Comparison of ENCODE assay signal across 21 mouse cellular contexts in genomic region chr17:5269302-5269701, GRCm38 (mm10).
DNase-seq lines count a peak whose midpoint lies in the region; ATAC-seq and TF ChIP-seq lines count a peak whose summit lies in the region.
"Had no signal": no experiment of that assay in that cellular context is flagged by ENCODE, and none has a peak within 500 bp of the region (broad histone marks: within the 10 kb centered on the region; RNA-seq: fewer than 3 reads in every experiment).

No protein-coding gene starts in this region.

- no peak overlapping the region for H3K27ac ChIP-seq in hindbrain, embryonic 11.5 days (ENCODE audit: low read depth, low read length)
- H3K27ac ChIP-seq in hindbrain, embryonic 10.5 days, result no peak overlapping the region
- H3K27ac ChIP-seq in lung, embryonic 14.5 days (ENCODE audit: low read depth), result no peak overlapping the region
- 0 out of 2 replicates have a peak overlapping the region, but pooled peaks have one; percentile 1 for H3K27ac ChIP-seq in hindbrain, embryonic 14.5 days
- H3K27ac ChIP-seq: forebrain, embryonic 12.5 days; left cerebral cortex, adult 2 months; limb, embryonic 12.5 days; liver, embryonic 13.5 days; stomach, embryonic 15.5 days had no signal

- H3K9me3 ChIP-seq in hindbrain, embryonic 11.5 days (ENCODE audit: control insufficient read depth, low read length), result no peaks in the 10 kb centered on the region
- no peaks in the 10 kb centered on the region for H3K9me3 ChIP-seq in hindbrain, embryonic 10.5 days
- no peaks in the 10 kb centered on the region for H3K9me3 ChIP-seq in lung, embryonic 14.5 days (ENCODE audit: low read depth, low read length)
- no peaks in the 10 kb centered on the region for H3K9me3 ChIP-seq in hindbrain, embryonic 14.5 days (ENCODE audit: control insufficient read depth, low read length)
- H3K9me3 ChIP-seq: forebrain, embryonic 12.5 days; limb, embryonic 12.5 days; liver, embryonic 13.5 days; megakaryocyte, embryonic 14.5 days; stomach, embryonic 15.5 days had no signal

- H3K4me1 ChIP-seq in hindbrain, embryonic 11.5 days (replicated peaks; ENCODE audit: control insufficient read depth, insufficient read depth, low read length), result no peaks in the 10 kb centered on the region; the same call in 1 of the 2 replicates
- H3K4me1 ChIP-seq in hindbrain, embryonic 10.5 days (replicated peaks), result peaks cover 14% of the 10 kb centered on the region; the same call in 1 of the 2 replicates
- no peaks in the 10 kb centered on the region for H3K4me1 ChIP-seq in lung, embryonic 14.5 days (ENCODE audit: insufficient read depth)
- H3K4me1 ChIP-seq in hindbrain, embryonic 14.5 days (replicated peaks; ENCODE audit: control insufficient read depth, insufficient read depth, low read length), result peaks cover 19% of the 10 kb centered on the region
- H3K4me1 ChIP-seq: liver, embryonic 13.5 days; stomach, embryonic 15.5 days had no signal

- H3K36me3 ChIP-seq in hindbrain, embryonic 11.5 days (ENCODE audit: control insufficient read depth, insufficient read depth, low read length), result no peaks in the 10 kb centered on the region
- H3K36me3 ChIP-seq in hindbrain, embryonic 10.5 days, result peaks cover 45% of the 10 kb centered on the region
- peaks cover 17% of the 10 kb centered on the region; the same call in 1 of the 2 replicates for H3K36me3 ChIP-seq in lung, embryonic 14.5 days (ENCODE audit: insufficient read depth)
- peaks cover 2% of the 10 kb centered on the region; the same call in 1 of the 2 replicates for H3K36me3 ChIP-seq in hindbrain, embryonic 14.5 days (replicated peaks; ENCODE audit: control insufficient read depth, insufficient read depth)
- H3K36me3 ChIP-seq: stomach, embryonic 15.5 days had no signal

- 84% methylated on average over 10 of the region's 10 CpGs for WGBS in hindbrain, embryonic 11.5 days
- 88% methylated on average over 10 of the region's 10 CpGs for WGBS in hindbrain, embryonic 10.5 days
- 67% methylated on average over 10 of the region's 10 CpGs for WGBS in lung, embryonic 14.5 days
- 58% methylated on average over 10 of the region's 10 CpGs for WGBS in hindbrain, embryonic 14.5 days

- 0 out of 2 replicates have a peak, but pooled peaks have one; percentile 27 for ATAC-seq in hindbrain, embryonic 11.5 days (ENCODE audit: low FRiP score)
- ATAC-seq in lung, embryonic 14.5 days (ENCODE audit: insufficient read depth), result peak; percentile 62
- ATAC-seq in hindbrain, embryonic 14.5 days (ENCODE audit: low FRiP score), result no peak

- no peak for DNase-seq in hindbrain, embryonic 11.5 days (ENCODE audit: low spot score)
- DNase-seq in hindbrain, embryonic 10.5 days (ENCODE audit: low spot score), result no peak
- DNase-seq in lung, embryonic 14.5 days, result peak; percentile 49
- DNase-seq in lung, postnatal 36 days, result no peak
- peak; percentile 67 for DNase-seq in adrenal gland, postnatal 10 days
- DNase-seq in hindbrain, embryonic 14.5 days (ENCODE audit: low spot score), result no peak
- no peak for DNase-seq in thymus, postnatal 4 days
- DNase-seq in spleen, postnatal 10 days (ENCODE audit: low spot score in 2 of 2), result no peak
- DNase-seq: cerebellum, adult 18-20 months; cerebellum, postnatal 36 days; heart, postnatal 14 days; liver, embryonic 13.5 days; lung, postnatal 10 days; spleen, adult 18-20 months; thymus, adult 2 months had no signal

- H3K27me3 ChIP-seq in hindbrain, embryonic 11.5 days (ENCODE audit: control insufficient read depth, insufficient read depth, low read length), result no peaks in the 10 kb centered on the region
- no peaks in the 10 kb centered on the region for H3K27me3 ChIP-seq in hindbrain, embryonic 10.5 days (ENCODE audit: insufficient read depth, poor library complexity, severe bottlenecking)
- no peaks in the 10 kb centered on the region for H3K27me3 ChIP-seq in lung, embryonic 14.5 days (ENCODE audit: insufficient read depth, low read length)
- H3K27me3 ChIP-seq in hindbrain, embryonic 14.5 days (ENCODE audit: control insufficient read depth, insufficient read depth, low read length), result no peaks in the 10 kb centered on the region
- H3K27me3 ChIP-seq: forebrain, embryonic 12.5 days; limb, embryonic 12.5 days; liver, embryonic 13.5 days; megakaryocyte, embryonic 14.5 days; stomach, embryonic 15.5 days had no signal

- TF ChIP-seq CTCF in lung, embryonic 14.5 days (IDR thresholded peaks at IDR 0.05; ENCODE audit: low read depth), result no peak

- H3K4me3 ChIP-seq in hindbrain, embryonic 11.5 days (ENCODE audit: low read depth, low read length), result no peak overlapping the region
- H3K4me3 ChIP-seq in hindbrain, embryonic 10.5 days, result no peak overlapping the region
- H3K4me3 ChIP-seq in lung, embryonic 14.5 days (ENCODE audit: low read depth, low read length), result no peak overlapping the region
- no peak overlapping the region for H3K4me3 ChIP-seq in hindbrain, embryonic 14.5 days (replicated peaks; ENCODE audit: low read length)
- H3K4me3 ChIP-seq: forebrain, embryonic 12.5 days; left cerebral cortex, adult 2 months; limb, embryonic 12.5 days; liver, embryonic 13.5 days; megakaryocyte, embryonic 14.5 days; stomach, embryonic 15.5 days had no signal

- H3K9ac ChIP-seq in hindbrain, embryonic 11.5 days (ENCODE audit: low read depth, low read length), result no peak overlapping the region
- no peak overlapping the region for H3K9ac ChIP-seq in lung, embryonic 14.5 days
- no peak overlapping the region for H3K9ac ChIP-seq in hindbrain, embryonic 14.5 days
- H3K9ac ChIP-seq: forebrain, embryonic 12.5 days; limb, embryonic 12.5 days; liver, embryonic 13.5 days; stomach, embryonic 15.5 days had no signal

- no peak overlapping the region for H3K4me2 ChIP-seq in hindbrain, embryonic 11.5 days (replicated peaks; ENCODE audit: low read depth, low read length)
- H3K4me2 ChIP-seq in lung, embryonic 14.5 days, result no peak overlapping the region
- H3K4me2 ChIP-seq in hindbrain, embryonic 14.5 days (replicated peaks), result no peak overlapping the region; the same call in 1 of the 2 replicates
- H3K4me2 ChIP-seq: forebrain, embryonic 12.5 days; heart, embryonic 11.5 days; limb, embryonic 12.5 days; liver, embryonic 13.5 days; stomach, embryonic 15.5 days had no signal

Comparison
In these comparisons a context has a peak if more than half of its experiments do, and no peak if none do; other contexts are left out.
1. DNase-seq: peak in lung, embryonic 14.5 days (single experiment) and adrenal gland, postnatal 10 days (single experiment); none in hindbrain, embryonic 11.5 days (single experiment), hindbrain, embryonic 10.5 days (single experiment), lung, postnatal 36 days (single experiment), hindbrain, embryonic 14.5 days (single experiment), thymus, postnatal 4 days (single experiment) and spleen, postnatal 10 days (0 of 2).